ENCODE assay signal across 8 mouse cellular contexts in genomic region chr13:49215504-49216219, GRCm38 (mm10). TPM values are rescaled to one million over a fixed set of nuclear protein-coding genes. Genes with fewer than 3 reads are reported as not detected.
DNase-seq lines count a peak whose midpoint lies in the region; ATAC-seq lines count a peak whose summit lies in the region.

Card19 (minus strand) TSS chr13:49216037.

- no peak within 1 kb of the TSS for H3K27ac ChIP-seq in forebrain, embryonic 14.5 days (ENCODE audit: low read depth, low read length)
- H3K27ac ChIP-seq in neural tube, embryonic 15.5 days (replicated peaks): peak within 1 kb of the TSS; percentile 66

- no peaks in the 10 kb centered on the region for H3K27me3 ChIP-seq in forebrain, embryonic 14.5 days (replicated peaks; ENCODE audit: control insufficient read depth, insufficient read depth, low read length)
- peaks cover 6% of the 10 kb centered on the region; the same call in 1 of the 2 replicates for H3K27me3 ChIP-seq in neural tube, embryonic 15.5 days (replicated peaks)

- peak within 1 kb of the TSS; percentile 72 for H3K4me3 ChIP-seq in forebrain, embryonic 14.5 days (ENCODE audit: low read depth, low read length)
- H3K4me3 ChIP-seq in neural tube, embryonic 15.5 days (replicated peaks): peak within 1 kb of the TSS; percentile 82

- H3K36me3 ChIP-seq in forebrain, embryonic 14.5 days (ENCODE audit: control insufficient read depth, insufficient read depth, low read length): no peaks in the 10 kb centered on the region
- no peaks in the 10 kb centered on the region for H3K36me3 ChIP-seq in neural tube, embryonic 15.5 days

- intact Hi-C loops in heart, postnatal 14 days (cut with DNase I): loop anchor here (10.0 kb wide), 2 partner anchors 159 to 439 kb away; partner anchors contain the start of genes Cenpp and Nol8

- 2% methylated on average over 78 of the region's 78 CpGs for WGBS in forebrain, embryonic 14.5 days
- WGBS in neural tube, embryonic 15.5 days: under 1% methylated on average over 66 of the region's 78 CpGs

- no peaks in the 10 kb centered on the region for H3K9me3 ChIP-seq in forebrain, embryonic 14.5 days (replicated peaks; ENCODE audit: control insufficient read depth, low read length)
- H3K9me3 ChIP-seq in neural tube, embryonic 15.5 days (replicated peaks): no peaks in the 10 kb centered on the region

- peak within 1 kb of the TSS; percentile 70 for H3K9ac ChIP-seq in forebrain, embryonic 14.5 days (ENCODE audit: low read length)
- peak within 1 kb of the TSS; percentile 66 for H3K9ac ChIP-seq in neural tube, embryonic 15.5 days (replicated peaks)

- peak; percentile 84 for ATAC-seq in forebrain, embryonic 14.5 days
- peak; percentile 90 for ATAC-seq in neural tube, embryonic 15.5 days (ENCODE audit: low FRiP score)

- DNase-seq in ES-CJ7 (ENCODE audit: low read depth, low spot score): peak; percentile 92
- peak; percentile 91 for DNase-seq in cerebellum, adult 11 months
- DNase-seq in forebrain, embryonic 14.5 days (ENCODE audit: low spot score): peak; percentile 94
- DNase-seq in heart, postnatal 14 days: peak; percentile 97 to 98
- peak; percentile 93 for DNase-seq in layer of hippocampus, adult 11-12 months (ENCODE audit: low spot score)
- DNase-seq in lung, adult 18-20 months: peak; percentile 98
- DNase-seq in testis, postnatal 14 days (ENCODE audit: low spot score): peak; percentile 93

- peak within 1 kb of the TSS; percentile 83 for H3K4me2 ChIP-seq in forebrain, embryonic 14.5 days (ENCODE audit: low read length)
- H3K4me2 ChIP-seq in neural tube, embryonic 15.5 days: peak within 1 kb of the TSS; percentile 76

- H3K4me1 ChIP-seq in forebrain, embryonic 14.5 days (ENCODE audit: control insufficient read depth, insufficient read depth, low read length): peaks cover 27% of the 10 kb centered on the region
- H3K4me1 ChIP-seq in neural tube, embryonic 15.5 days: peaks cover 49% of the 10 kb centered on the region

RNA-seq across cellular contexts. Expression of gene Card19, which starts in this region (rescaled TPM):
- polyA plus RNA-seq in forebrain, embryonic 14.5 days (2014; fragmentation: Nextera tagmentation; extraction: Ambion mirVana): 20.8 and 23.8 TPM in 2 replicates
- total RNA-seq in heart, postnatal 14 days (2021): 100 to 1,000 TPM; 131 to 138 TPM
- 44.6 and 45.5 TPM in 2 replicates for polyA plus RNA-seq in neural tube, embryonic 15.5 days (2015; fragmentation: Nextera tagmentation; extraction: Ambion mirVana)
